Mouse (Mus musculus): Measurements from ENCODE around the gene Hkdc1.

DNA sequence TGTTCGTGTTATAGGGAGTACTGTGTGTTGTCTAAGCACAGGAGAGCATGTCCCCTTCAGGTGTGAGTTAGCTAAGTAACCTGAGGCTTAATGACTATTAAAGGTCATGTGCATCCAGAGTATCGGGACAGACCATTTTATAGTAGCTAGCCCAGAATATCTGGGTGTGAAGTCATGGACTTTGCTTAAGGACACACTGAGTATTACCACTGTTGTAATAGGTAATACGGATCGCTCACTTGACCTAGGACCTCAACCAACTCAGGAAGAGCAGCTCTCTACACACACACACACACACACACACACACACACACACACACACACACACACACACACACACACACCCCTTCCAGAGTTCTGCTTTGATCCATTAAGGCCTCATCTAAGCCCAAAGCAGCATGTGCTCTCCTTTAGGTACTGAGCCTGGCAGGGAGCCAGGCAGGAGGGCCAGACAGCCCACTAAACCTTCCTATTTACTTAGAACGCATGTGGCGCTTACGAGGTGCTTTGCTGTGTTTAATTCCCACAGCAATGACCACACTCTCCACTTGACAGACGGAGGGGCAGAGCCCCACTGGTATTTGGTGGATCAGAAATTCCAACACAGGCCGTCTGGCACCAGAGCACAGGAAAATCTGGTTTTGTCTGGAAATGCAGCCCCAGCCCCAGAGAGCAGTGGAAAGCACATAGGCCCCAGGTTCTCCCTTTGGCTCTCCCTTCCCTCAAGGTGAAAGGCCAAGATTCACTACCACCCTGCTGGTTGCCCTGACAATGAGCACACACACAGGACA, 3.0 kb upstream of the Hkdc1 start:
- TF ChIP-seq CTCF (IDR thresholded peaks at IDR 0.05; ENCODE audit: low read depth), result no peak
- TF ChIP-seq EP300 (IDR thresholded peaks at IDR 0.05; ENCODE audit: low read depth), result no peak
